Mouse (Mus musculus) thymus, adult 2 months (tissue): ENCODE measurements at regions not wholly inside any gene's neighbourhood (a gene's known extent, or its start where the extent isn't known, plus 50 kb on each side); places are given as distances from the start of the nearest gene placed in this dataset.

Experiments used
- CTCF ChIP-seq: fragments of 200-500 bp; IDR thresholded peaks from 2 replicates; pipeline ENCODE4 v1.5.1; 2012; ENCODE audit warnings: mild to moderate bottlenecking, control low read depth, low read length, moderate library complexity, borderline replicate concordance; ENCODE audit not compliant: control insufficient read depth, poor library complexity, insufficient read depth; ENCODE audit errors: extremely low read depth
- POLR2A ChIP-seq: fragments of 200-500 bp; IDR thresholded peaks from 2 replicates; pipeline ENCODE4 v1.6.1; 2012; ENCODE audit warnings: mild to moderate bottlenecking, low read length, control low read depth, moderate library complexity; ENCODE audit not compliant: control insufficient read depth, poor library complexity, insufficient read depth; ENCODE audit errors: extremely low read depth

GRCm38 (mm10) chr14:24896681-24897080 lies 409.8 kb downstream of the Rps24 start:
- TF ChIP-seq CTCF = no peak
- TF ChIP-seq POLR2A = no peak
